Mouse (Mus musculus): ENCODE results near the gene Aktip. TPM values are rescaled to one million over a fixed set of nuclear protein-coding genes. Genes with fewer than 3 reads are reported as not detected.

The Aktip gene
- polyA plus RNA-seq, 2 experiments, result 2.9 to 5.6 TPM

- 80% methylated on average over 8 of the region's 8 CpGs for WGBS (ENCODE audit: insufficient replicate concordance)
- ATAC-seq (ENCODE audit: insufficient read depth) (no peak), DNase-seq (ENCODE audit: low read depth in 3 of 3, low spot score in 3 of 3) (no peak)
- Histone ChIP-seq H3K4me3 (ENCODE audit: insufficient read depth in 1 of 2, low read depth in 2 of 2, low read length in 2 of 2) (no peak overlapping the region), H3K27ac (no peak overlapping the region), H3K4me2 (ENCODE audit: low read depth) (no peak overlapping the region), H3K9me3 (ENCODE audit: control insufficient read depth, low read length) (no peaks in the 10 kb centered on the region), H3K36me3 (replicated peaks; ENCODE audit: control insufficient read depth, insufficient read depth, low read depth) (peaks cover 3% of the 10 kb centered on the region), H3K27me3 (ENCODE audit: control insufficient read depth, insufficient read depth, low read length) (no peaks in the 10 kb centered on the region), H3K4me1 (replicated peaks; ENCODE audit: control insufficient read depth in 2 of 2, insufficient read depth in 2 of 2, low read length in 1 of 2) (no peaks in the 10 kb centered on the region), H3K9ac (replicated peaks) (no peak overlapping the region)
- TF ChIP-seq EP300 (IDR thresholded peaks at IDR 0.05; ENCODE audit: low read depth) (no peak), CTCF (IDR thresholded peaks at IDR 0.05; ENCODE audit: low read depth) (no peak)
Measured at GRCm38 (mm10) chr8:91126786-91127185, 73.0 kb downstream of the Aktip start.

DNA sequence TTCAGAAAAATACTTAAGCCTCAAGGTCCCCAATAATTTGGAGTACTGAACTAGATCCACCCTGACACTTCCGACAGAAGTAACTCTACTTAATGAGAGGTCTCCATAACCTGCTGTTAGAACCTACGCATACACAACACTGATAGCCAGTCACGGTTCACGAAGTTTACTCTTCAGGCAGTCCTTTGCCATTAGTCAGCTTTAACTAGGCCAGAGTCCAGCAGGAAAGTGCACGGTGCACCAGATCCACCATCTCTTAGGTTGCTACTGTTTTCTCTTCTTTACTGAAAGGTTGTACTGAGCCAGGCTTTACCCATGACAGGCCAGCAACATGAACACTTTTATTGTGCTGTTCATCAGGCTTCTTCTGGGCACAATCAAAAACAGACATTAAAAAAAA, 75.5 kb downstream of the Aktip start:
- H3K36me3 ChIP-seq (replicated peaks; ENCODE audit: control insufficient read depth, insufficient read depth, low read depth), result peaks cover 3% of the 10 kb centered on the region
- H3K9ac ChIP-seq (replicated peaks), result no peak overlapping the region
- ATAC-seq (ENCODE audit: insufficient read depth) (no peak), DNase-seq (ENCODE audit: low read depth in 3 of 3, low spot score in 3 of 3) (no peak)
- no peaks in the 10 kb centered on the region for H3K4me1 ChIP-seq (replicated peaks; ENCODE audit: control insufficient read depth in 2 of 2, insufficient read depth in 2 of 2, low read length in 1 of 2)
- TF ChIP-seq EP300 (IDR thresholded peaks at IDR 0.05; ENCODE audit: low read depth) (no peak), CTCF (IDR thresholded peaks at IDR 0.05; ENCODE audit: low read depth) (no peak)
- H3K27me3 ChIP-seq (ENCODE audit: control insufficient read depth, insufficient read depth, low read length), result no peaks in the 10 kb centered on the region
- no peak overlapping the region for H3K4me2 ChIP-seq (ENCODE audit: low read depth)
- WGBS (ENCODE audit: insufficient replicate concordance), result 83% methylated on average over 5 of the region's 5 CpGs
- no peak overlapping the region for H3K4me3 ChIP-seq (ENCODE audit: insufficient read depth in 1 of 2, low read depth in 2 of 2, low read length in 2 of 2)
- no peaks in the 10 kb centered on the region for H3K9me3 ChIP-seq (ENCODE audit: control insufficient read depth, low read length)
- no peak overlapping the region for H3K27ac ChIP-seq

GRCm38 (mm10) chr8:91118131-91118530, 81.6 kb downstream of the Aktip start:
- Histone ChIP-seq H3K36me3 (replicated peaks; ENCODE audit: control insufficient read depth, insufficient read depth, low read depth) (peaks cover 7% of the 10 kb centered on the region), H3K4me1 (replicated peaks; ENCODE audit: control insufficient read depth in 2 of 2, insufficient read depth in 2 of 2, low read length in 1 of 2) (no peaks in the 10 kb centered on the region), H3K27me3 (ENCODE audit: control insufficient read depth, insufficient read depth, low read length) (no peaks in the 10 kb centered on the region), H3K4me3 (ENCODE audit: insufficient read depth in 1 of 2, low read depth in 2 of 2, low read length in 2 of 2) (no peak overlapping the region), H3K27ac (no peak overlapping the region), H3K4me2 (ENCODE audit: low read depth) (no peak overlapping the region), H3K9me3 (ENCODE audit: control insufficient read depth, low read length) (no peaks in the 10 kb centered on the region), H3K9ac (replicated peaks) (no peak overlapping the region)
- ATAC-seq (ENCODE audit: insufficient read depth) (no peak), DNase-seq (ENCODE audit: low read depth in 3 of 3, low spot score in 3 of 3) (no peak)
- WGBS (ENCODE audit: insufficient replicate concordance), result 63% methylated on average over 3 of the region's 3 CpGs
- TF ChIP-seq EP300 (IDR thresholded peaks at IDR 0.05; ENCODE audit: low read depth) (no peak), CTCF (IDR thresholded peaks at IDR 0.05; ENCODE audit: low read depth) (peak; percentile 54)

- TF ChIP-seq CTCF (IDR thresholded peaks at IDR 0.05; ENCODE audit: low read depth) (peak; percentile 36; the same call in 1 of the 2 replicates), EP300 (IDR thresholded peaks at IDR 0.05; ENCODE audit: low read depth) (no peak)
Measured at GRCm38 (mm10) chr8:91117537-91117936, 82.2 kb downstream of the Aktip start.

GRCm38 (mm10) chr8:91114910-91115309, 84.9 kb downstream of the Aktip start:
- Histone ChIP-seq H3K36me3 (replicated peaks; ENCODE audit: control insufficient read depth, insufficient read depth, low read depth) (peaks cover 4% of the 10 kb centered on the region; the same call in 1 of the 2 replicates), H3K27ac (no peak overlapping the region), H3K4me2 (ENCODE audit: low read depth) (no peak overlapping the region), H3K4me3 (ENCODE audit: insufficient read depth in 1 of 2, low read depth in 2 of 2, low read length in 2 of 2) (no peak overlapping the region), H3K9me3 (ENCODE audit: control insufficient read depth, low read length) (no peaks in the 10 kb centered on the region), H3K9ac (replicated peaks) (no peak overlapping the region), H3K4me1 (replicated peaks; ENCODE audit: control insufficient read depth in 2 of 2, insufficient read depth in 2 of 2, low read length in 1 of 2) (no peaks in the 10 kb centered on the region), H3K27me3 (ENCODE audit: control insufficient read depth, insufficient read depth, low read length) (no peaks in the 10 kb centered on the region)
- TF ChIP-seq CTCF (IDR thresholded peaks at IDR 0.05; ENCODE audit: low read depth), result no peak
- TF ChIP-seq EP300 (IDR thresholded peaks at IDR 0.05; ENCODE audit: low read depth), result no peak
- ATAC-seq (ENCODE audit: insufficient read depth) (no peak), DNase-seq (ENCODE audit: low read depth in 3 of 3, low spot score in 3 of 3) (no peak)
- WGBS (ENCODE audit: insufficient replicate concordance), result 66% methylated on average over 11 of the region's 11 CpGs

More at GRCm38 (mm10) chr8:91117537-91117936, 82.2 kb downstream of the Aktip start:
- 65% methylated on average over 4 of the region's 4 CpGs for WGBS (ENCODE audit: insufficient replicate concordance)
- H3K4me1 ChIP-seq (replicated peaks; ENCODE audit: control insufficient read depth in 2 of 2, insufficient read depth in 2 of 2, low read length in 1 of 2), result no peaks in the 10 kb centered on the region
- H3K4me2 ChIP-seq (ENCODE audit: low read depth), result no peak overlapping the region
- no peak overlapping the region for H3K4me3 ChIP-seq (ENCODE audit: insufficient read depth in 1 of 2, low read depth in 2 of 2, low read length in 2 of 2)
- no peaks in the 10 kb centered on the region for H3K27me3 ChIP-seq (ENCODE audit: control insufficient read depth, insufficient read depth, low read length)
- DNase-seq (ENCODE audit: low read depth in 3 of 3, low spot score in 3 of 3) (no peak), ATAC-seq (ENCODE audit: insufficient read depth) (no peak)
- H3K9me3 ChIP-seq (ENCODE audit: control insufficient read depth, low read length), result no peaks in the 10 kb centered on the region
- peaks cover 4% of the 10 kb centered on the region; the same call in 1 of the 2 replicates for H3K36me3 ChIP-seq (replicated peaks; ENCODE audit: control insufficient read depth, insufficient read depth, low read depth)
- no peak overlapping the region for H3K9ac ChIP-seq (replicated peaks)
- no peak overlapping the region for H3K27ac ChIP-seq

All from liver, embryonic 14.5 days (tissue).